Mouse (Mus musculus) skeletal muscle tissue, adult 2 months (tissue): ENCODE data around the gene Rgcc.

Experiments
- DNase-seq: peaks from one replicate; pipeline ENCODE4 v3.0.0-alpha.2; 2012; ENCODE audit warnings: low read depth, low spot score

Rgcc gene

GRCm38 (mm10) chr14:79301466-79301875 lies at the start of gene Rgcc:
Rgcc (minus strand) TSS chr14:79301645.
- peak; percentile 91 for DNase-seq

GRCm38 (mm10) chr14:79346384-79346783 lies 44.9 kb upstream of the Rgcc start:
- no peak for DNase-seq

- DNase-seq = no peak
Observed at GRCm38 (mm10) chr14:79335613-79336012, 34.2 kb upstream of the Rgcc start.

GRCm38 (mm10) chr14:79331936-79332335 lies 30.5 kb upstream of the Rgcc start:
- no peak for DNase-seq

- no peak for DNase-seq
Observed at GRCm38 (mm10) chr14:79330944-79331561, 29.6 kb upstream of the Rgcc start.

- no peak for DNase-seq
Observed at GRCm38 (mm10) chr14:79327033-79327432, 25.6 kb upstream of the Rgcc start.

GRCm38 (mm10) chr14:79324112-79324840 lies 22.8 kb upstream of the Rgcc start:
- DNase-seq = no peak

- peak; percentile 62 for DNase-seq
Observed at GRCm38 (mm10) chr14:79321881-79322280, 20.4 kb upstream of the Rgcc start.

- no peak for DNase-seq
Observed at GRCm38 (mm10) chr14:79321152-79321551, 19.7 kb upstream of the Rgcc start.

- DNase-seq = no peak
Observed at GRCm38 (mm10) chr14:79317602-79318001, 16.2 kb upstream of the Rgcc start.

GRCm38 (mm10) chr14:79315877-79316276 lies 14.4 kb upstream of the Rgcc start:
- no peak for DNase-seq

- no peak for DNase-seq
Observed at GRCm38 (mm10) chr14:79314245-79315010, 13.0 kb upstream of the Rgcc start.

GRCm38 (mm10) chr14:79313439-79314175 lies 12.2 kb upstream of the Rgcc start:
- DNase-seq = no peak

- DNase-seq = no peak
Observed at GRCm38 (mm10) chr14:79312719-79313118, 11.3 kb upstream of the Rgcc start.

- DNase-seq = no peak
Observed at GRCm38 (mm10) chr14:79311918-79312454, 10.5 kb upstream of the Rgcc start.

- no peak for DNase-seq
Observed at GRCm38 (mm10) chr14:79309115-79309514, 7.7 kb upstream of the Rgcc start.

- no peak for DNase-seq
Observed at GRCm38 (mm10) chr14:79308364-79308763, 6.9 kb upstream of the Rgcc start.

GRCm38 (mm10) chr14:79307908-79308307 lies 6.5 kb upstream of the Rgcc start:
- DNase-seq = no peak

- DNase-seq = no peak
Observed at GRCm38 (mm10) chr14:79307138-79307537, 5.7 kb upstream of the Rgcc start.

GRCm38 (mm10) chr14:79304873-79305464 lies 3.5 kb upstream of the Rgcc start:
- DNase-seq = peak; percentile 68

- DNase-seq = no peak
Observed at GRCm38 (mm10) chr14:79303150-79303549, 1.7 kb upstream of the Rgcc start.
